Mouse (Mus musculus): ENCODE measurements at regions not wholly inside any gene's neighbourhood (a gene's known extent, or its start where the extent isn't known, plus 50 kb on each side); places are given as distances from the start of the nearest gene placed in this dataset.

DNA sequence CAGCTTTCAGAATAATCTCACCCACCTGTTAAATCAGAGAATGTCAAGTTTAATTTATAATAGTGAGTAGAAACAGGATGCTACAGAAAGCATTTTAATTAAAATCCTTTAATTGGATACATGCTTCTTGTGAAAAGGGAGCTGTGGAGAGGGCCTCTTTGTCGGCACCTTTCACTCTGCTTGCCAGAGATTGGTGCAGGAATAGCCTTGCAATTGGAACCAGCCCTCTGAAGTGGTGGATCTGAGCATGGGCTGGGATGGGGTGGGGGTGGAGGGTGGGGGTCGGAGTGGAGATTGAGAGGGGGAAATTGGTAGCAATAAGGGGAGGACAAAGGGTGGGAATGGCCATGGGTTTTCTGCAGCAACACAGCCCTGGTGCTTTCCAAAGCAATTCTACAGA, 207.2 kb downstream of the Tbx15 start:
- 0 out of 2 replicates have a peak, but pooled peaks have one; percentile 24 for ATAC-seq (ENCODE audit: insufficient number of reproducible peaks, low FRiP score, low TSS enrichment, low read depth)
- no peaks in the 10 kb centered on the region for H3K36me3 ChIP-seq
- H3K27ac ChIP-seq, result no peak overlapping the region; the same call in 1 of the 2 replicates
- H3K4me1 ChIP-seq, result peaks cover 2% of the 10 kb centered on the region; the same call in 1 of the 2 replicates
- H3K9me3 ChIP-seq, result no peaks in the 10 kb centered on the region
- no peak overlapping the region for H3K9ac ChIP-seq
- 27% methylated on average over 2 of the region's 2 CpGs for WGBS
- no peak overlapping the region for H3K4me3 ChIP-seq
- H3K27me3 ChIP-seq, result no peaks in the 10 kb centered on the region
- no peak overlapping the region for H3K4me2 ChIP-seq

DNA sequence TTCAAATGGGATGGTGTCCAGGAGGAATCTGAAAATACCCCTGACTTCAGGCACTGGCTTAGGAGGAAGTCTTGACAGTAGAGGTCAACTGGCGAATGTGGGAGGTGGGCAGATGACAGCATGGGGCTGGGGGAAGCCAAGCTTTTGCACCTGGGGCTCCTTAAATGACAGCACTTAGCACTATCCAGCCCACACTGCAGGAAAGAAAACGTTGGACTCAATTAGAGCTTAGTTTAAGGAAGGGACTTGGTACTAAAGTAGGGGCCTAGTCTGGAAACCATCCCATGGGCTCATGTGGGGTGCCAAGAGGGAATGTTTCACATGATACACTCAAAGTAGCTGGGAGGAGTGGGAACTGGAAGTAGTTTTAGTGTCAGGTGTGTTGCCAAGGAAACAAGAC, 207.6 kb downstream of the Tbx15 start:
- Histone ChIP-seq H3K27me3 (no peaks in the 10 kb centered on the region), H3K4me3 (no peak overlapping the region), H3K4me2 (no peak overlapping the region), H3K36me3 (no peaks in the 10 kb centered on the region), H3K27ac (no peak overlapping the region; the same call in 1 of the 2 replicates), H3K4me1 (peaks cover 2% of the 10 kb centered on the region; the same call in 1 of the 2 replicates), H3K9ac (no peak overlapping the region), H3K9me3 (no peaks in the 10 kb centered on the region)
- 0 out of 2 replicates have a peak, but pooled peaks have one; percentile 55 for ATAC-seq (ENCODE audit: insufficient number of reproducible peaks, low FRiP score, low TSS enrichment, low read depth)
- 35% methylated on average over 2 of the region's 2 CpGs for WGBS

DNA sequence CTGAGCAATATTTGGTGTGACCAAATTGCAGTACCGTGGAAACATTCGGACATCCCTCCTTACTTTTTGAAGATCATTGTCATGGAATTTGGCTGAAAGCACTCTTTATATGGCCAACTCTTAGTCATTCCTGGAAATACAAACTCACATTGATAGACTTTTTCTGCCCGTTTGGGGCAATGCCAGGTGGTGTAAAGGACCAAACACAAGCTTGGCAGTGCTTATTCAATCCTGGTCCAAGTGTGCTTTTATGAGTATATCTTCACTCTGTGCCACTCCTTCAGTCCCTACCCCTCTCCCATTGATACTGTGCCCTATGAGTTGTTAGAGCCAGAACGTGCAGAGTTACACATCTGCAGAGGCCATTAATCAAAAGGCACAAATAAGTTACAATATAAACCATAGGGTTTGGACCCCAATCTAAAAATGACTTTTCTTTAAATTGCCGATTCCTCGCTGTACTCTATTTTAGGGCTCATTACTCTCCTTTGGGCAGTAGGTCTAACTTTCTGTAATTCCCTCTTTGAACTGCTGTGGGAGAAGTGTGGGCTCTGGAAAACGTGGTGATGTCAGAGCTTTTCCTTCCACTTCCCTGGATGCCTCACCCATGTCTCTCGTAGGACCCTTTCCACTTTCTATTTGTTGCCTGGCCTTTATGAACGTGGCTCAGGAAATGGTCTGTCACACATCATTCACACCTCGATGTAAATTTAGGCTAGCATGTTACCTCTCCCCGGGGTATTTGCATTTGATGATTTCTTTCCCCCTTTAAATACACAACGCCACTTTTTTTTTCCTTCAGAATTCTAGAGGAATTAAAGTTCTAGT, 219.1 kb downstream of the Tbx15 start:
- Histone ChIP-seq H3K4me3 (no peak overlapping the region), H3K27ac (peak overlapping the region; percentile 68), H3K4me1 (peaks cover 13% of the 10 kb centered on the region; the same call in 1 of the 2 replicates), H3K36me3 (no peaks in the 10 kb centered on the region), H3K9ac (no peak overlapping the region), H3K4me2 (no peak overlapping the region), H3K9me3 (no peaks in the 10 kb centered on the region), H3K27me3 (no peaks in the 10 kb centered on the region)
- 40% methylated on average over 12 of the region's 12 CpGs for WGBS
- peak; percentile 82 for ATAC-seq (ENCODE audit: insufficient number of reproducible peaks, low FRiP score, low TSS enrichment, low read depth)

DNA sequence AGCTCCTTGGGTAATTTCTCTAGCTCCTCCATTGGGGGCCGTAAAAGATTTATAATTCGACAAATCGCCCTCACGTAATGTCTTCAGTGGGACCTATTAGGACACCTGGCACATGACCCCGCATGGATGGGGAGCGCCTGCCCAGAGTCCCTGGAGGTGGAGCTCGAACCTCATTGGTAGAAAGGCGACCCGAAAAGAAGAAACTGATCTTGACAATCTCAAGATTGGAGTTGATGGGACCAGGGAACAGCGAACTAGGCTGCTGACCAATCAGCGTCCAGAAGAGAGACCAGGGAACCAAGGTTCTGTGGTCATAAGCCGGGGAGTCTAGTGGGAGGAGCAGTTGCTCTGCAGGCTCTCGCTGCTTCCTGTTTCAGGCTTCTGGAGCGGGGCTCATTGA, 259.8 kb downstream of the Tbx15 start:
- Histone ChIP-seq H3K36me3 (no peaks in the 10 kb centered on the region), H3K4me2 (no peak overlapping the region), H3K9me3 (no peaks in the 10 kb centered on the region), H3K27me3 (no peaks in the 10 kb centered on the region), H3K27ac (no peak overlapping the region), H3K4me1 (no peaks in the 10 kb centered on the region), H3K4me3 (no peak overlapping the region), H3K9ac (no peak overlapping the region)
- ATAC-seq (ENCODE audit: insufficient number of reproducible peaks, low FRiP score, low TSS enrichment, low read depth), result no peak
- WGBS, result 80% methylated on average over 14 of the region's 14 CpGs

DNA sequence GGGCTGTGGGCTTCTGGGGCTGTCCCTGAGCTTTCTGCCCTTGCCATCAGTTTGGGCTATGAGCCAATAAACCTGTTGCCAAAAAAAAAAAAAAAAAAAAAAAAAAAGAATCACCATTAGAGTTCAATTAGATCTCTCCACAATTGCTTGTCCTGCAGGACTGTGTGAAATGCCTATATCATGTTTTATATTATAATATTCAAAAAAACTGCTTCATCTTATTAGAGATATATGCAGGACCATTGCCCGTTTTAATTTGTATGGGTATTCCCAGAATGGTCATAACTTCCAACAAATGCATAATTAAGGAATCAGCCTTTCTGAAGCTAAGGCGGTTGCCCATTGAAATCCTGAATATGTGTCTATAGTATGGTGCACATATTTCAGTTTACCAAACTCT, 264.6 kb downstream of the Tbx15 start:
- H3K9ac ChIP-seq, result no peak overlapping the region
- H3K27me3 ChIP-seq, result no peaks in the 10 kb centered on the region
- no peak for ATAC-seq (ENCODE audit: insufficient number of reproducible peaks, low FRiP score, low TSS enrichment, low read depth)
- H3K4me3 ChIP-seq, result no peak overlapping the region
- H3K9me3 ChIP-seq, result no peaks in the 10 kb centered on the region
- 74% methylated on average over 2 of the region's 2 CpGs for WGBS
- no peaks in the 10 kb centered on the region for H3K4me1 ChIP-seq
- H3K36me3 ChIP-seq, result no peaks in the 10 kb centered on the region
- H3K27ac ChIP-seq, result no peak overlapping the region
- H3K4me2 ChIP-seq, result no peak overlapping the region

DNA sequence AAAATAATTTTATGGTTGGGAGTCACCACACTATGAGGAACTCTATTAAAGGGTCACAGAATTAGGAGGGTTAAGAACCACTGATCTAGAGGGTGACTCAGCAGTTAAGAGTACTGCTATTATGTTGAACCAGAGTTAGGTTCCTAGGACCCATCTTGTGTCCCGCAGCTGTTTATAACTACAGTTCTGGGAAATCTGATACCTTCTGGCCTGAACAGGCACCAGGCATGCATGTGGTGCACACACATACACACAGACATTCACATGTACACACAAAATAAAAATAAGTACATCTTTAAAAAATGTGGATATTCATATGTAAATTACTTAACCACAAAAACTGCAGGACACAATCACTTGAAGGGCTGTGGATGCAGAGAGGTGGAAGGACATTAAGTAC, 272.1 kb downstream of the Tbx15 start:
- Histone ChIP-seq H3K4me1 (0 out of 2 replicates have a peak, but pooled peaks cover 3% of the 10 kb centered on the region), H3K9me3 (no peaks in the 10 kb centered on the region), H3K4me2 (no peak overlapping the region), H3K4me3 (no peak overlapping the region), H3K27me3 (no peaks in the 10 kb centered on the region), H3K27ac (no peak overlapping the region), H3K9ac (no peak overlapping the region), H3K36me3 (no peaks in the 10 kb centered on the region)
- WGBS, result 44% methylated on average over 1 of the region's 1 CpGs
- no peak for ATAC-seq (ENCODE audit: insufficient number of reproducible peaks, low FRiP score, low TSS enrichment, low read depth)

DNA sequence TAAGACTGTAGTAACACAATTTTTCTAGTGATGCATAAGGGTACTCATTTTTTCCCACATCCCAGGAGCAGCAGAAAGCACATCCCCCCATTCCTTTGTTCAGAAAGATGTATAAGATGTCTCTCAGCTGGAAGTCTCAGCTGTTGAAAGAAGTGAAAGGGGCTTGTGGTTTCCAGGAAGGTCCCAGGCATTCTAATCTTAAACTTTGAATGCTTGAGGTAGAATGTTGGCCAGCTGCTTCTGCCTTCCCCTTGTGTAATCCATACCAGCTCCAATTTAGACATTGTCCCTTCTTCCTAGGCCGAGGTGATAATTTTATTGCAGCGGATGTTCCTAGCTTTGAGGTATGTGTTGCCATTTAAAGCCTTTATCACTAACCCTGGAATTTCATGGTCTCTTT, 272.8 kb downstream of the Tbx15 start:
- no peaks in the 10 kb centered on the region for H3K27me3 ChIP-seq
- H3K36me3 ChIP-seq, result no peaks in the 10 kb centered on the region
- no peaks in the 10 kb centered on the region for H3K9me3 ChIP-seq
- no peak overlapping the region for H3K4me3 ChIP-seq
- H3K4me1 ChIP-seq, result 0 out of 2 replicates have a peak, but pooled peaks cover 3% of the 10 kb centered on the region
- 74% methylated on average over 2 of the region's 2 CpGs for WGBS
- no peak for ATAC-seq (ENCODE audit: insufficient number of reproducible peaks, low FRiP score, low TSS enrichment, low read depth)
- no peak overlapping the region for H3K9ac ChIP-seq
- H3K4me2 ChIP-seq, result no peak overlapping the region
- H3K27ac ChIP-seq, result no peak overlapping the region

DNA sequence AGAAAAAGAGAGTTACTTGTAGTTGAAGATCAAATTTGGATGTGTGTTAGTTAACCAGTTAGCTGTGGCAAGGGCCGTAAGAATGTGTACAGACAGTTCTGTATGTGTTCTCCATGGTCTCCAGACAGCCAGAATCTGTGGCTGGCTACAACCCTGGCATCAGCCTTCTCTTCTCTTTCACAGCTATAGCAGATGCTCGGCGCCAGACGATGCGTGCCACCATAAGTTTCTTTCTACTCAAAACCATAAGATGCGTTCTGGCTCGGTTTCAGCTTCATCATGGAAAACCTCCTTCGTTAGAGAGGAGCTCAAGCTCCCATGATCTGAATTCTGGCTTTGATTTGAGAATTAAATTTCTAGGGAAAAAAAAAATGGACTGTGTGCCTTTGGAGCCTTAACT, 275.6 kb downstream of the Tbx15 start:
- H3K9me3 ChIP-seq, result no peaks in the 10 kb centered on the region
- H3K4me3 ChIP-seq, result no peak overlapping the region
- H3K36me3 ChIP-seq, result no peaks in the 10 kb centered on the region
- WGBS, result 56% methylated on average over 8 of the region's 8 CpGs
- no peak overlapping the region; the same call in 1 of the 2 replicates for H3K27ac ChIP-seq
- H3K4me1 ChIP-seq, result 0 out of 2 replicates have a peak, but pooled peaks cover 3% of the 10 kb centered on the region
- ATAC-seq (ENCODE audit: insufficient number of reproducible peaks, low FRiP score, low TSS enrichment, low read depth), result no peak
- H3K9ac ChIP-seq, result no peak overlapping the region
- no peaks in the 10 kb centered on the region for H3K27me3 ChIP-seq
- H3K4me2 ChIP-seq, result no peak overlapping the region

DNA sequence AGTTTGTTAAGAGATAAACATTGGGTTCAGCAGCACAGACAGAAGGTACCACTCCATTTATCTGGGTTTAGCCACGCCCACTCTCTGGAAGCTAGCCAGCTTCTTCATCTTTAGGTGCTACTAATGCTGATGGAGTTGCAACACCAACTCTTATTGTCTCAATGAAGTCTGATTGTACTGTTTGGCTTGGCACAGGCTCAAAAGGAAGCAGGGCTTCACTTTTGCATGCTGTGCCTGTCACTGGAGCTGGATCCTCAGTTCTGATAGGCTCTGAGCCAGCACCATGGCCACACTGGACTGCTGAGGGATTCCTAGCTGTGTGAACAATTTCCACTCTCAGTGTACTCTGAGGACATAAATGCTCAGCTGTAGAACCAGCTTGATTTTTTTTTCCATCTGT, 320.7 kb downstream of the Tbx15 start:
- Histone ChIP-seq H3K4me3 (no peak overlapping the region), H3K27ac (no peak overlapping the region), H3K4me2 (no peak overlapping the region), H3K36me3 (no peaks in the 10 kb centered on the region), H3K9me3 (no peaks in the 10 kb centered on the region), H3K27me3 (no peaks in the 10 kb centered on the region), H3K9ac (no peak overlapping the region), H3K4me1 (no peaks in the 10 kb centered on the region)
- WGBS, result 69% methylated on average over 1 of the region's 1 CpGs
- ATAC-seq (ENCODE audit: insufficient number of reproducible peaks, low FRiP score, low TSS enrichment, low read depth), result no peak

DNA sequence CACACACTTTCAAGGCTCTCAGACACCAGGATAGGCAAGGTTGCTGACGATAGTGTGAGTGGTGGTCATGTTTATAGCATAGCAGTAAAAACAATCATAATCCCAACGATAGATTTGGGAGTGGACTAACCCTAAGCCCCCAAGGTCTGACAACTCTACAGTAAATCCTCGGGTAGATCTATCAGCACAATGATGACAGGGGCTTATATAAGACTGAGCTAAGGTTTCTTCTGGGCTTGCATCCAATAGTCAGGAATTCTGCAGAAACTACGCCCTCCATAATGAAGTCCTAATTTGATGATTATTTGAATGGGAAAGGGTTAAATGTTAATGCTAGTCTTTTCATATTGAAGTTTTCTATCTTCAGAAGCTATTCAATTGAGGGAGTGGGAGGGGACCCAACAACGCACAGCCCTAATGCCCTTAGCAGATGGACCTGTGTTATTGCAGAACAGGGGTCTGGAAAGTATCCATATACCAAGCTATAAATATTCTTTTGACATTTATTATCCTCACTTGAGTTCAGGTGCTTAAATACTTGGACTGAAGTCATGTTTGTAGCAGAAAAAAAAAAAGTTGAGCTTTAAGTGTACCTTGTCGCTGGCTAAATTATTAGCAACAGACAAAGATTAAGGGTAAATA, 311.8 kb upstream of the Spag17 start:
- no peak overlapping the region for H3K4me3 ChIP-seq
- no peak overlapping the region for H3K27ac ChIP-seq
- no peaks in the 10 kb centered on the region for H3K4me1 ChIP-seq
- H3K9me3 ChIP-seq, result no peaks in the 10 kb centered on the region
- H3K4me2 ChIP-seq, result no peak overlapping the region
- no peaks in the 10 kb centered on the region for H3K36me3 ChIP-seq
- 20% methylated on average over 6 of the region's 6 CpGs for WGBS
- peak; percentile 74 for ATAC-seq (ENCODE audit: insufficient number of reproducible peaks, low FRiP score, low TSS enrichment, low read depth)
- no peaks in the 10 kb centered on the region for H3K27me3 ChIP-seq
- H3K9ac ChIP-seq, result no peak overlapping the region

DNA sequence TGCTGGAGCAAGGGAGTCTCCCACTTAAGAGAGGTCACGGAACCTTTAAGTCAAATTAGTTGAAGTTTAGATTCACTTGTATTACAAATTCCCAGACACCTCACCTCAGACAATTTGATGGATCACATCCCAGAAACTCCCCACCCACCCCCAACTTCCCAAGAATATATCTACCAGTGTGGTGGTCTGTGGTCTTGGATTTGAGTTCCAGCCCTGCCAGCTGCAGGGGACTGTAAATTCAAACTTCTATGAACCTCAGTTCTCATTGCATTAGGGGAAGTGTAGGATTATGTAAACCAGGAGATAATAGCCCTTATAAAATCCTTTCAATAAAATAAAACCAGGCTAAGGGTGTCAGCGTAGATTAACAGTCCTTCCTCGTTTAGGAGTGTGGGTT, 311.2 kb upstream of the Spag17 start:
- H3K4me2 ChIP-seq, result no peak overlapping the region
- no peaks in the 10 kb centered on the region for H3K36me3 ChIP-seq
- H3K27me3 ChIP-seq, result no peaks in the 10 kb centered on the region
- ATAC-seq (ENCODE audit: insufficient number of reproducible peaks, low FRiP score, low TSS enrichment, low read depth), result peak; percentile 48; the same call in 1 of the 2 replicates
- H3K4me1 ChIP-seq, result no peaks in the 10 kb centered on the region
- H3K9ac ChIP-seq, result no peak overlapping the region
- H3K27ac ChIP-seq, result no peak overlapping the region
- 30% methylated on average over 3 of the region's 3 CpGs for WGBS
- H3K4me3 ChIP-seq, result no peak overlapping the region
- no peaks in the 10 kb centered on the region for H3K9me3 ChIP-seq

DNA sequence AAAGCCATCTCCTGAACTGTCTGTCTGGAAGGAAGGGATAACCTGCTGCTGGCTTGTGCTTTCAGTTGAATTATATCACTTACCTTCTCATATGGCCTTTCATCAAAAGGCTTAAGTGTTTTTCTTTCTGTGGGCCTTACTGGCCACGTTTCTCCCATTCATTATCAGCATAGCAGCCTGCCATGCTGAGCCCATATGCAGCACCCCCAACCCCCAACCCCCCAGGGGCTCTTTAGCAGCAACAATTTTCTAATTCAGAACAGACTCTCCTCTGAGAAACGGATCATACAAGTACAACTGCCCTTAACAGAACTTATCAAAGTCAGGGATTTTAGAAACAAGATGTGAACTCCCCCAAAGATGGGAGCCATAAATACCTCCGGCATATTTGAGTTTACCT, 282.5 kb upstream of the Spag17 start:
- H3K4me1 ChIP-seq, result peaks cover 8% of the 10 kb centered on the region
- no peak overlapping the region for H3K27ac ChIP-seq
- 17% methylated on average over 3 of the region's 3 CpGs for WGBS
- H3K27me3 ChIP-seq, result no peaks in the 10 kb centered on the region
- ATAC-seq (ENCODE audit: insufficient number of reproducible peaks, low FRiP score, low TSS enrichment, low read depth), result no peak
- H3K36me3 ChIP-seq, result no peaks in the 10 kb centered on the region
- H3K4me2 ChIP-seq, result no peak overlapping the region
- no peak overlapping the region for H3K9ac ChIP-seq
- H3K4me3 ChIP-seq, result no peak overlapping the region
- no peaks in the 10 kb centered on the region for H3K9me3 ChIP-seq
